Mouse (Mus musculus) urinary bladder, postnatal 14 days (tissue): Measurements from ENCODE around the gene Pithd1.
"Not testable (repeated sequence)": the region's sequence is repeated elsewhere in the genome, so short reads cannot be mapped to it uniquely, and the experiment has no call there.

Experiments used
- DNase-seq: peaks from one replicate; pipeline ENCODE4 v3.0.0; 2021; ENCODE audit warnings: low spot score

Pithd1 gene

DNA sequence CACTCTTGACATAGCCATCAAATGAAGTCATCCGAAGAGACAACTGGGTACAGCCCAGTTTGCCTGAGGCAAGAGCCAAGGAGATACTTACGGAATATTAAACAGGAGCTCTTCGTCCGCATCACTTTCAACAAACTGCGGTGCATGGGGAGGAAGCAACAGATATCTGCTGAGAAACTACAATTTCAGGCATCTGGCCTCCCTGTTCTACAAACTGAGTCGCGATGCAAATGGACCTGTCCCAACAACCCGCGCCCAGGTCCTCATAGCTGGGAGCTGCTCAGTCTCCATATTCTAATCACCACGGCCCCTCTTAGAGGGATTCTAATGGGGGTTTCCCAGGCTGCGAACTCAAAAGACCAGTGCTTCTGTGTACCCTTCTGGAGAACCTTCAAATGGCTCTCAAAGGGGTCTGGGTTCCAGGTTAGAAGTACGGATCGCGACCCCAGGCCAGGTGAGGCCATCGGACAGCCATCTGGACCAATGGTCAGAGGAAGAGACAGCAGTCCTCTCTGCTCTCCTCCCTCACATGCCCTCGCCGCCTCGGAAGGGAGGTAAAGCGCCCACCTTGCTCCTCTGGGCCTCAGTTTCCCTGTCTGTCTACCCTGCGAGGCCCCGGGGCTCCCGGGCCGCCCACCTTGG, 642 bp downstream of the Pithd1 start:
- no peak for DNase-seq

DNA sequence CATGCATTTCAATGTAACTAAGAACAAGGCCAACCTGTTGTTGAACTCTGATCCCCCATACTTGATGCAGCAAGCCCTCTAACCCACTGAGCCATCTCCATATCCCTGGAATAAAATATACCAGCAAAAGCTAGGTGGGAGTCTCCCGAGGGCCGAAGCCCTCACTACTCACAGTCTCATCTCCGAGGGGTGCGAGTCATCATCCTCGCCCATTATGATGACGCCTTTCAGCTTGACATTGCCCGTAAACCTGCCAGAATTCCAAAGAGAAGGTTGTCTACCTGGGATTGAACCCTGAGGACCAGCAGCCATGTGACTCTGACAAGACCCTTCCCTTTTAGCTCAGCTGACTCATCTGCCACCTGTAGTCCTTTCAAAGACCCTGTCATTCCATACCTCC, 1.3 kb downstream of the Pithd1 start:
- no peak for DNase-seq

DNA sequence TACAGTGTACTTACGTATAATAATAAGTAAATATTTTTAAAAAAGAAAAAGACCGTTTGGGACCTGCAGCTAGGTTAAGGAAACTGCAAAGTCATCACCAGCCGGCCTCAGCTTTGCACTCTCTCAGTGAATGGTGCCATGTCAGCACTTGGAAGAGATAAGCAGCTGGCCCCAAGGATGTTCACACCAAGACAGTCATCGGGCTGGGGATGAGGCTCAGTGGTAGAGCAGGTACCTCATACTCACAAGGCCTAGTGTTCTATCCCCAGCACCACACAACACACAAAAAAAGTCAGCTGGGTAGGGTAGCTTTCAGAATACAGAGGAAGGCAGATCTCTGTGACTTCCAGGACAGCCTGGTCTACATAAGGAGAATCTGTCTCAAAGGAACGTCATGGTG, 1.9 kb downstream of the Pithd1 start:
- DNase-seq: no peak

DNA sequence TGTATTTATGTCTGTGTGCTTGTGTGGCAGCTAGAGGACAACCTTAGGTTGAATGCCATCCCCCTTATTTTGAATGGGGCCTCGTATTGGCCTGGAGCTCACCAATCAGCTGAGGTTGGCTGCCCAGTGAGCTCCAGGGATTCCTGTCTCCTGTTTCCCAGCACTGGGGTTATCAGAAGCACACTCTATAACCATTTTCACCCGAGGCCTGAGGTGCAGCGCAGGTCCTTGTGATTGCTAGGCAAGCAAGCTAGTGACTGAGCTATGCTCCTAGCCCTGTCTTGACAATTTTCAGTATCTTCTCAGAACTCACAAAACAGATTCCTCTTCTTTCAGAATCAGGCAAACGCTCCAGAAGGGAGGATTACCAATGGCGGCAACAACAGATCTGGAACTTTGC, 2.5 kb downstream of the Pithd1 start:
- DNase-seq: no peak

DNA sequence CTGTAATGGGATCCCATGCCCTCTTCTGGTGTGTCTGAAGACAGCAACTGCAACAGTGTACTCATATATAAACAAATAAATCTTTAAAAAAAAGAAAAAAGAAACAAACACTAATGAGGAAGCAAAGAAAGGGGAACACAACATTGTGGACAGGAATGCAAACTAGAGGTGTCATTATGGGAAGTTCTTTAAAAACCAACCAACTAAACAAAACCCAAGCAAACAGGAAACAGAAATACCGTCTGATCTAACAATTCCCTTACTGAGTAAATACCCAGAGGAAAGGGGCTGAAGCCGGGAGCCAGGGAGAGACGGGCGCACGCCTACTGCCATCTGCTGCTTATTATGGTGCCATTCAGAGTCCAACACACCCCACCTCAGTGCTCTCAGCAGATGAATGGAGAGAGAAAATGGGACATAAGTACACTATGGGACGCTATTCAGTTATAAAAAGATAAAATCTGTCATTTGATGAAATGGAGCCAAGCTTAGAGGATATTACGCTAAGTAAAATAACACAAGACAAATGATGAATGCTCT, 5.5 kb downstream of the Pithd1 start:
- no peak for DNase-seq

DNA sequence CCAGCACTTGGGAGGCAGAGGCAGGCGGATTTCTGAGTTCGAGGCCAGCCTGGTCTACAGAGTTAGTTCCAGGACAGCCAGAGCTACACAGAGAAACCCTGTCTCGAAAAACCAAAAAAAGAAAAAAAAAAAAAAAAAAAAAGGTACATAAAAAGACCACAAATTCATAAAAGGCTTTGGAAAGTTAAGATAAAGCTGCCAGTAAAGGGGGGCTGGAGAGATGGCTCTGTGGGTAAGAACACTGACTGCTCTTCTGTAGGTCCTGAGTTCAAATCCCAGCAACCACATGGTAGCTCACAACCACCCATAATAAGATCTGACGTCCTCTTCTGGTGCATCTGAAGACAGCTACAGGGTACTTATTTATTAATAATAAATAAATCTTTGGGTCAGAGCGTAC, 6.8 kb downstream of the Pithd1 start:
- DNase-seq: not testable (repeated sequence)

DNA sequence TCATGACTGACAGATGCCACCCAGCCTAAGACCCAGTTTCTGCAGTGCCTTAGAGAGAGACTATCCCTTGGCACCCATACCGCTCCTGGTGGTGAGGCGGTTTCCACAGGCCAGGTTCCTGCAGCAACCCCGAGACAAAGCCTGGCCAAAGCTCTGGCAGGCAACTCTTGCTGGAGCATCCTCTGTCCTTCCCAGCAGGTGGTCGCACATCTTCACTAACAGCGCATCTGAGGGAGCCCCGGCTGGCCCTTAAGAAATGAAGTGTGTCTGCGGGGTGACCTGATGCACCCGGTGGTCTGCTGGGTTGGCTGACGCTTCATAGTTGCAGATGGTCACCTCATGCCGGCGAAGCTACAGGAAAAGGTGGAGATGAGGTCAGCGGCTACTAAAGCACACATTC, 10.9 kb downstream of the Pithd1 start:
- DNase-seq: no peak

DNA sequence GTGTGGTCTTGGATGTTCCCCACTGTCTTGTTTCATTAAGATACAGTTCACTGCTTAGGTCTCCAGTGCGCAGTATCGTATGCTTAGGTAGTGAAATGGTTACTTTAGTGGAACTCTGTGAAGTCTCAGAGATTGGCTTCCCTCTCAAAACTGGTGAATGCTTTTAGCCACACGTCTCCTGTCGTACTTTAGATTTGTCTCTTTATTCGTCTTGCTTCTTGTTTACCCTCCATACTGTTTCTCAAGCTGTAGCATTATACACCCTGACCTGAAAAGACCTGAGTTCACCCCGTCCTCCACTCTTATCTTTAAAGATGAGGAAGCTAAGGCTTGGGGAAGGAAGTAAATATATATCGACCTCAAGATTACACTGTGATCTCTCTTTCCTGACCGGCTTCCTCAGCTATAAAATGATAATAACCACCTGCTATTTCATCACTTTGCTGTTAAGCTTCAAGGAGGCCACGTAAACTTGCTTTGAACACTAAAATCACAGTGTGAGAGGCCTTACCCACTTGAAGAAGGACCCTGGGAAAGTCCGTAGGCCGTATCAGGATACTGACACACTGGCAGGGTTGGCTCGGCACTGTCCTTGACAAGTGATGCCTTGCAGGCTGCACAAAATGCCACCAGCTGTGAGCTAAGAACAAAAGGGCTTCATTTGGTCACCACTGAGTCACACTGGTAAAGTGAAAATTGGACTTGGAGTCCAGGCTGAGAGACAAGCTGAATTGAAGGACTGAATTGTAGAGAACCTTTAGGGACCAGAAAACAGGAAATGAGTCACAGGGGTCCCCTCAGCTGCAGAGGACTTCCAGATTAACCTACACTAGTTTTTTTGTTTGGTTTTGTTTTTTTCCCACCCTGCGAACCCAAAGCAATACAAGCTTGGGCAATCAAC, 13.9 kb downstream of the Pithd1 start:
- no peak for DNase-seq

DNA sequence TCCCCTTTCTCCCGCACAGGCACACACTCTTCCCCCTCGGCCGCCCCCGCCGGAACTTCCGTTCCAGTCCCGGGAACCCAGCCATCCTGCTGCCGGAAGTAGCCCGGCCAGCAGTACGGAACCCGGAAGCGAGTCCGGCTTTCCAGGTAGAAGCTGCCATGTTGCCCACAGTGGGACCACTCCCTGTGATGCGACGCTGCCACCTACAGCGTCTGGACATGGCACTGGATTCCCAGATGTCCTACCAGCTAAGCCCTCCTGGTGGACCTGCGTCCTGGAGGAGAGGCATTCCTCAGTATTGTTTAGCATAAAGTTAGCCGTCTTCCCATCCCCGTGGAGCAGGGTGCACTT, 14.5 kb downstream of the Pithd1 start, which contains the start of gene Lypla2:
TSS of gene Lypla2 (minus strand) at position 71 of the 351 bp plus-strand sequence.
- peak; percentile 91 for DNase-seq

DNA sequence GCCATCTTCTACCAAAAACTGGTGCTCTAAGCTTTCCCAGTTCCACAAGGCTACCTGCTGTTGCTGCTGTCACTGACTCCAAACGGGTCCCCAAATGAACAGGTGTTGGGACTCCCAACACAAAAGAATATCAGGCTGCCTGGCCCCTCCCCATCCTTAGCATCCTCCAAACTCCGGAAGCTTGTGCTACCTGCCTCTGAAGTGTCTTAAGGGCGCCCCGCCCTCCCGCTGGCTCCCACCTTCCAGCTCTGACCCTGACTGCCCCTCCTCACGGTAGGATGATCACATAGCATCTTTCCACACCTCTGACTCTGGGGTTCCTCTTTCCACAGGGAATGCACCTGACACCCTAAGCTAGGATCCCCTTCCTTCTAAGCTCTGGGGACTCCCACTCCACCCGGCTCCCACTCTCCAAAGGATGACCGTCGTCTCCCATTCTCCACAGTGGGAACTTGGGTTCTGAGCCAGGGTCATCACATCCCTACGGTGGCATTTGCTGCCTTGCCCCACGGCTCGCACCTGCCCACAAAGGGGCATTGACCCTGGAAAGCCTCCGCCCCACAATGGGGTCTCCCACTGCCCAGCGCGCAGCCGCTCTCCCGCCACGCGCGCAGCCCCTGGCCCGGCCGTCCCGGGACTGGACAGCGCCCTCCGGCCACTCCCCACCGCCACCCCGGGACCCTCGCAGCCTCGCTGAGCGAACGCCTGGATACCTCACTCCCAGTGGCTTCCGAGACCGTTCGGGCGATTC, 15.1 kb downstream of the Pithd1 start:
- DNase-seq: no peak

DNA sequence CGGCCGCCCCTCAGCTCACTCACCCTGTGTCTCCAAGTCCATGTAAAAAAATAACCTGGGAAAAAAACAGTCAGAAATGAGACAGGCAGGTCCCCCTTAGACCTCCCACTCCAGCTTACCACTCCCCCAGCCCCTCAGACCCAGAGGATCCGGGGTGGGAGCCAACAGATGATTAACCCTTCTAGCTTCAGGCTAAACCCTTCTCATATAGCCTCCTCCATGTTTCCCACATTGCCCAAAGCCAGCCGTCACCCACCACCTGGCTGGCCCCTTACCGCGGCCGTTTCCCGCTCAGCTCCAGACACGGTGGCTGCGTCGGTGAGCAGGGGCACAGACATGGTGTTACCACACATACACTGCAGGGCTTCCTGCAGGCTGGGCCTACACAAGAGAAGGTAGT, 16.5 kb downstream of the Pithd1 start:
- DNase-seq: no peak

DNA sequence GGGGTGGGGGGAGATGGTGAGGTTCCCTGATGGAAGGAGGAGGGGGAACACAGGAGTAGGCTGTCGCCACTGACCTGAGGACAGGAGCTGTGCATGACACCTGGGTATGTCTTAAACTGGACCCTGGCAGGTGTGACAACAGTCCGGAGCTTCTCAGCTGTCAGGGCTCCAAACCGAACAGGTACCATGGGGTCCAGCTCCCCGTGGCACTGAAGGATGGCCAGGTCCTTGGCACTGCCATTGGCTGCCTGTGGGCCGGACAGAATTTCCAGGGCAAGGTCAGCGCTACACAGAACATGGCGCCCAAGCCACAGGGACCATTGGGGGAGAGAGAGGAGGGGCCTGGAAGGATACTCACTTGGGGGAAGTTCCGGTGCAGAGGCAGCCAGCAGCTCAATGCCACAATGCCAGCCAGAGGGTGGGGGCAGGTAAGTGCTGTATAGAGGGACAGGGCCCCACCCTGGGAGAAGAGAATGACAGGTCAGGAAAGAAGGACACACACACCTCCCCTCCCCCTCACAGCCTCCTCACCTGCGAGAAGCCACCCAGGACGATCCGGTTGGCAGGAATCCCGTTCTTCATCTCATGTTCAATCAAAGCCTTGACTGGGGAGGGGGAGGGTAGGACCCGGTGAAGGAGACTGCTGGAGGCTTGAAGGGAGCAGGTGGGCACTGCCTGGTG, 17.9 kb downstream of the Pithd1 start:
- no peak for DNase-seq

DNA sequence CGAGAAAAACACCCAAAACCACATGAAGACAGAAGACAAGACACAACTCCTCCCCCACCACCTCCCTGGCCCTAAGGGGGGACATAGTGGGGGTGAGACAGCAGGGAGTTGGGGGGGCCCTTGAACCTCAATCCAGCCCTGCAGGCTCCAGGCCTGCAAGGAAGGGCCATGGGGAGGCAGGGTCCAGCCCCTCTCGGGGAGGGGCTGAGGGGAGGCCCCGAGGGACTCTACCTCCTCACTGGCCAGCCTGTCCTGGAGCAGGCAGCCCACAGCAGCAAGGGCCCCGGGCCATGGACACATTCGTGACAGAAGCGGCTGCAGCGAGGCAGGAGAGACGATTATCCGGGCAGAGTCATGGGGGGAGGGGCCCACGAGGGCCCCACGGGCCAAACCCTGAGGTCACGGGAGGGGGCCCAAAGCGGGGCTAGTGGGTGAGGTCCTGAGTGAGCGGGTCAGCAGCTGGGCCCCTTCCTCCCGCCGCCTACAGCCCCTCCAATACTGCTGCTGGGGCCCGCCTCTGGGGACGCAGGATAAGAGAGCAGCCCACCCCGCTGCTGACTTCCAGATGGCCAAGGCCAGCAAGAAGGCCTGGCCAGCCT, 18.7 kb downstream of the Pithd1 start:
- no peak for DNase-seq

DNA sequence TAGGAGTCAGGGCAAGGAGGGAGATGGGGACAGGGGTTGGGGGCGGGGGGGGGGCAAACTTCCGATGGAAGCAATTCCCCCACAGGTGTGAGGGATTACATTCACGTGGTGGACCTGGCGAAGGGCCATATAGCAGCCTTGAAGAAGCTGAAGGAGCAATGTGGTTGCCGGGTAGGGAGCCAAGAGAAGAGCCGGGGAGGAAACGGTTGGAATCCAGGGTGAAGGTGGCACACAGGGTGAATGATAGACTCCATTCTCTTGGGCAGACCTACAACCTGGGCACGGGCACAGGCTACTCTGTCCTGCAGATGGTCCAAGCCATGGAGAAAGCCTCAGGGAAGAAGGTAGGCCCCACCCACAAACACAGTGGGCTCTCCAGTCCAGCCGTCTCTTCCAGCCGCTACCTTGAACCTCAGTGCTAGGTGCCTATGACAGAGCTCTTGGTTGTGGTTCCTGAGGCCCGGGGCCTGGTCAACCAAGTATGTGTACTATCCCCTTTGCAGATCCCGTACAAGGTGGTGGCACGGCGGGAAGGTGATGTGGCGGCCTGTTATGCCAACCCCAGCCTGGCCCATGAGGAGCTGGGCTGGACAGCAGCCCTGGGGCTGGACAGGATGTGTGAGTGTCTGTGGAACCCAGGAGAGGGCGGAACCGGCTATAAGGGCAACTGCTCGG, 19.8 kb downstream of the Pithd1 start:
- no peak for DNase-seq

DNA sequence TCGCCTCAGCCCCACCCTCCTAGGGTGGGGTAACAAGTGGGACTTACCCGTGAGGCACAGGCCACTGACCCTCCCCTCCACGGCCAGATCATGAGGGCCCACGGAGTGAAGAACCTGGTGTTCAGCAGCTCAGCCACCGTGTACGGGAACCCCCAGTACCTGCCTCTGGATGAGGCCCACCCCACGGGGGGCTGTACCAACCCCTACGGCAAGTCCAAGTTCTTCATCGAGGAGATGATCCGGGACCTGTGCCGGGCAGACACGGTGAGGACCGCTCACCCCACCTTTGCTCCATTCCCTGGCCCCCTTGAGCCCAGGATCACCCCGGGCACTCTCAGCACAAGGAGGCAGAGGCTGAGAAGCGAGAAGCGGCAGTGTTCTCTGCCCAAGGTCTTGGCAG, 20.8 kb downstream of the Pithd1 start:
- no peak for DNase-seq

DNA sequence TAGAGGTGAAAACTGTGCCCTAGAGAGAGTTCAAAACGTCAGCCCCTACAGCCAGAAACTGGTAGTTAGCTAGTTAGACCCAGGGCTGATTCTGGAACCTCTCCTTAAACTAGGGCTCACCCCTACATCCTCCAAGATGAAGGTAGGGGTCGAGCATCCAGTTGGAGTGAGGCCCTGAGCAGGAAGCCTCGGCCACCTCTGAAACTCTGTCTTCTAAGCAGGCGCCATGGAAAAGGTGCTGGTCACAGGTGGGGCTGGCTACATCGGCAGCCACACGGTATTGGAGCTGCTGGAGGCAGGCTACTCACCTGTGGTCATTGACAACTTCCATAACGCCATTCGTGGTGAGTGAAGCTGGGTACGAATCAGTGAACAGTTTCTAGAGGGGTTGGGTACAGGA, 22.0 kb downstream of the Pithd1 start:
- DNase-seq: no peak

DNA sequence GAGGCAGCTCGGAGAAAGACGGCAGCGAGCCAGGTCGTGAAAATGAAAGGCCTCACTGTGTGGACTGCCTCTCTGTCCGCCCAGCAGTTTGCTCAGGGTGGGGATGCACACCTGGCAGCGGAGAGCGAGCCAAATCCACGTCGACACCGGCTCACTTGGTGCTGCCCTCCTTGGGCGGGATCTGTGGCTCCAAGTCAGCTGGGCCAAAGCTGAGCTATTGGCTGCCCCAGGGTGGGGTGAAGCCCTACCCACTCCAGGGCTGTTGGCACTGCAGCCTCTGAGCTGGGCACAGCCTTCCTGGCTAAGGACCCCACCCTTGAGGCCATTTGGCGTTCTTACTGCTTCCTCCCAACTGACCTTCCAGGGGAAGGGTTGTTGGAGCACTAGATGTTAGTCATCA, 22.6 kb downstream of the Pithd1 start:
- peak; percentile 83 for DNase-seq

DNA sequence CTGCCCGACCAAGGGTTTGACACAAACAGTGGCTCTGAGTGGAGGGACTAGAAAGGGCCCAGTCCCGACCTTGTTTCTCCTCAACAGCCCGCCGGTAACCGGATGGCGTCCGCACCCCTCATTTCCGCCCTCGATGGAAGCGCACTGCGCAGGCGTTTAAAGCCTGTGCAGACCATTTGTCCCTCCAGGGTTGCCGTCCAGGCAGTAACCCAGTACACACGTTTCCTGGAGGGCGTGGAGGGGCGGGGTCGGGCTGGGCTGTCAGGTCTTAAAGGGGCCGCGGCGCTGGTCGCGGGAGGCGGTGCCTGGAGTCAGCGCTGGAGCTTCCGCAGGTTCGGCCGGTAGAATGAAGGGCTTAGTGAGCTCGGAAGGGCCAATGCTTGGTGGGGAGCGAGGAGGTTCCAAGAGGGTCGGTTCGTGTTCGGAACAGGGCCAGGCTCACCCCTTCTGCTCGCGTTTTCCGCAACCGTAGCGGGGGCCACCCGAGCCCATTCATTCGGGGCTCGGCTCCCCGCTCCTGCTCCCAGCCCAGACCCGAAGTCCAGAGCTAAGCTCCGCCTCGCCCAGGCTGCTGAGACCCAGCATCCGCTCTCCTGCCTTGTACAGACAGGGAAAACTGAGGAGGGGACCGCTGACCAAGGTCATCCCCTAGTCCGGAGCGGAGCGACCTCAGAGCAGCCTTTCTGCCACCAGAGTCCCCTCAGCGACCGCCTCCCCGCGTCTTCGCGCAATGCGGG, 23.4 kb downstream of the Pithd1 start, which contains the start of gene Gale:
TSS of gene Gale (plus strand) at position 271 of the 737 bp plus-strand sequence.
- peak; percentile 95 for DNase-seq

DNA sequence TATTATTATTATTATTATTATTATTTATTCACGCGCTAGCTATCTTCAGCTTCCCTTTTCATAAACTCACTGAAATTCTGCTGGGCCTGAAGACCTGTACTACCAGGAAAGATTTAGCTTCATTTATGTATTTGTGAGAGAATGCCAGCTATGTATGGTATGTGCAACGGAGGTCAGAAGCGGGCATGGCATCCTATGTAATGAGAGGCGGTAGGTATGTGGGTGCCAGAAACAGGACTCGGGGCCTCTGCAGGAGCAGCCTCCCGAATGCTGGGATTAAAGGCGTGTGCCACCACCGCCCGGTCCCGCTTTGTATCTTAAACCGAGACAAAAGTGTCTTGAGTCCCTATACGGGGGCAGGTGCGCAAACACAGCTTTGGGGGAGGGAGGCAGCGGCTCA, 24.1 kb downstream of the Pithd1 start:
- no peak for DNase-seq

DNA sequence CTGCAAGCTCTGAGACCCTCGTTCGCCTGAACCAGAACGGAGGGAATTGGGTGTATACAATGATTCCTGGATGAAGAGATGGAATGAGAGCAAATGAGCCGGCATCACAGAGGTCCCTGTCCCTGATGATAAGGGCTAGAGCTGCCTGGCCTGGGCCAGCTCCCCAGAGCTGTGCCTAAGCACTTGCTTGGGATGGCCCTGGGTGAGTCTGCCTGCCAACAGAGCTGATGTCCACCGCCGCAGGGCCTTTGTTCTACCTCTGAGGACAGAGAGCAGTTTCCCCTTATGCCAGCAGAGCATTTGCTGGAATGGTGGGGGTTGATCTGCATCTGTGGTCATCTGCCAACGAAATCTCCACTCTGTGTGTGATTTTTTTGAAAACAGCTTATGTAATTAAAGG, 24.9 kb downstream of the Pithd1 start:
- no peak for DNase-seq
